Comparison of ENCODE assay signal across 33 mouse cellular contexts in the genomic region with DNA sequence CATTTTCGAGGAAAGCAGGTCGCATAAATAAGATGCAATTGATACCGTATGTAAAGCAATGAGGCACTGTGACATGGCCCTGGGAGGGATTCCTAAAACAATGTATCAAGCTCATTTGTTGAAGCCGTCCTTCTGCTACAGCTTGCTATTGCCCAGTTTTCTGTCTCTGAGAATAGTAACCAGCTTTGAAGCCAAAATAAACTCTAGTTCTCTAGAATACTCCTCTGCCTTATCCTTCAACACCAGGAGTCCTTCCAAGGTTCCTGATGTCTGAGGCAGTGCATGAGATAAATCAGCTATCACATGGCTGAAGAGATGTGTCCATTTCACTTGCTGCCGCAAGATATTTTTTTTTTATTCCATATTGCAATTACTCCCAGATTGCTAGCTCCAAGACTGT. TPM values are rescaled to one million over a fixed set of nuclear protein-coding genes. Genes with fewer than 3 reads are reported as not detected.
DNase-seq lines count a peak whose midpoint lies in the region; ATAC-seq and TF ChIP-seq lines count a peak whose summit lies in the region.
"Had no signal": no experiment of that assay in that cellular context is flagged by ENCODE, and none has a peak within 500 bp of the region (broad histone marks: within the 10 kb centered on the region; RNA-seq: fewer than 3 reads in every experiment).

No protein-coding gene starts in this region.

- no peak overlapping the region for H3K4me3 ChIP-seq in lung, embryonic 14.5 days (ENCODE audit: low read depth, low read length)
- H3K4me3 ChIP-seq: embryonic facial prominence, embryonic 12.5 days; hindbrain, embryonic 10.5 days; hindbrain, embryonic 15.5 days; midbrain, embryonic 10.5 days; midbrain, embryonic 15.5 days; myocyte; neural tube, embryonic 12.5 days had no signal

- no peak overlapping the region for H3K4me2 ChIP-seq in lung, embryonic 14.5 days
- H3K4me2 ChIP-seq: embryonic facial prominence, embryonic 12.5 days; hindbrain, embryonic 15.5 days; midbrain, embryonic 15.5 days; neural tube, embryonic 12.5 days had no signal

- no peak for DNase-seq in frontal cortex, postnatal 25 days (ENCODE audit: low spot score in 2 of 2)
- peak; percentile 24 to 28 for DNase-seq in heart, adult 9 months (ENCODE audit: low spot score in 2 of 2)
- no peak for DNase-seq in heart, postnatal 36 days
- no peak for DNase-seq in lung, embryonic 14.5 days
- DNase-seq in lung, postnatal 36 days: no peak
- DNase-seq in embryo, embryonic 10 days (ENCODE audit: low spot score): no peak
- DNase-seq: adrenal gland, postnatal 10 days; cerebellum, adult 11 months; cerebellum, adult 9-10 months; cerebellum, postnatal 36 days; embryo, embryonic 11 days; gastrocnemius, postnatal 25 days; kidney, adult 11 months; kidney, postnatal 14 days; layer of hippocampus, adult 9-11 months; liver; lung, adult 2 months; lung, postnatal 14 days; right cerebral cortex, adult 18-20 months; spleen, adult 18-20 months; thymus, adult 18-20 months; thymus, postnatal 25 days had no signal

- 0 out of 2 replicates have a peak overlapping the region, but pooled peaks have one; percentile 10 for H3K27ac ChIP-seq in lung, embryonic 14.5 days (ENCODE audit: low read depth)
- H3K27ac ChIP-seq: embryonic facial prominence, embryonic 12.5 days; hindbrain, embryonic 10.5 days; hindbrain, embryonic 15.5 days; liver, embryonic 14.5 days; midbrain, embryonic 10.5 days; midbrain, embryonic 15.5 days; neural tube, embryonic 12.5 days had no signal

- 0 out of 2 replicates have a peak, but pooled peaks cover 2% of the 10 kb centered on the region for H3K4me1 ChIP-seq in lung, embryonic 14.5 days (ENCODE audit: insufficient read depth)
- H3K4me1 ChIP-seq: embryonic facial prominence, embryonic 12.5 days; hindbrain, embryonic 10.5 days; hindbrain, embryonic 15.5 days; midbrain, embryonic 15.5 days had no signal

- H3K27me3 ChIP-seq in lung, embryonic 14.5 days (ENCODE audit: insufficient read depth, low read length): no peaks in the 10 kb centered on the region
- H3K27me3 ChIP-seq: embryonic facial prominence, embryonic 12.5 days; hindbrain, embryonic 15.5 days; midbrain, embryonic 15.5 days; neural tube, embryonic 12.5 days; Patski had no signal

- H3K36me3 ChIP-seq in lung, embryonic 14.5 days (ENCODE audit: insufficient read depth): no peaks in the 10 kb centered on the region
- H3K36me3 ChIP-seq: embryonic facial prominence, embryonic 12.5 days; hindbrain, embryonic 10.5 days; hindbrain, embryonic 15.5 days; midbrain, embryonic 10.5 days; midbrain, embryonic 15.5 days; neural tube, embryonic 12.5 days had no signal

- peak; percentile 90 for ATAC-seq in frontal cortex, adult (ENCODE audit: low TSS enrichment)
- ATAC-seq in lung, embryonic 14.5 days (ENCODE audit: insufficient read depth): no peak
- ATAC-seq: inflammation-experienced regulatory T-cells, adult 6 months; midbrain, embryonic 15.5 days; Patski had no signal

- H3K9ac ChIP-seq in lung, embryonic 14.5 days: no peak overlapping the region
- H3K9ac ChIP-seq: embryonic facial prominence, embryonic 12.5 days; hindbrain, embryonic 15.5 days; liver, embryonic 14.5 days; midbrain, embryonic 15.5 days; neural tube, embryonic 12.5 days had no signal

- 74% methylated on average over 5 of the region's 5 CpGs for WGBS in lung, embryonic 14.5 days

- H3K9me3 ChIP-seq in lung, embryonic 14.5 days (ENCODE audit: low read depth, low read length): no peaks in the 10 kb centered on the region
- H3K9me3 ChIP-seq: embryonic facial prominence, embryonic 12.5 days; hindbrain, embryonic 15.5 days; midbrain, embryonic 15.5 days; neural tube, embryonic 12.5 days had no signal

- no peak for TF ChIP-seq CTCF in lung, embryonic 14.5 days (IDR thresholded peaks at IDR 0.05; ENCODE audit: low read depth)

- intact Hi-C loops in heart, postnatal 36 days (cut with DNase I): loop anchor here (2.0 kb wide), 1 partner anchor 20 kb away; no protein-coding TSS in a partner anchor

RNA-seq across cellular contexts. Expression of gene Ipo5, which starts 43.9 kb away (rescaled TPM):
- total RNA-seq in heart, postnatal 36 days (2021): 100 to 1,000 TPM; 103 to 108 TPM
- polyA plus RNA-seq in lung, embryonic 14.5 days (2014; fragmentation: Nextera tagmentation; extraction: Ambion mirVana): 131 and 132 TPM in 2 replicates

Comparison
In these comparisons a context has a peak if more than half of its experiments do, and no peak if none do; other contexts are left out.
1. DNase-seq: peak in heart, adult 9 months (2 of 2); none in frontal cortex, postnatal 25 days (0 of 2), heart, postnatal 36 days (0 of 2), lung, embryonic 14.5 days (single experiment), lung, postnatal 36 days (single experiment) and embryo, embryonic 10 days (single experiment).